Mouse (Mus musculus) hindbrain, embryonic 15.5 days (tissue): ENCODE results near the gene Tmem238l. TPM values are rescaled to one million over a fixed set of nuclear protein-coding genes. Genes with fewer than 3 reads are reported as not detected.

Experiments
- ATAC-seq: fragments of 200-750 bp; cut with Nextera tagmentation; 2 replicates; pipeline ENCODE4 v1.8.0; 2017; ENCODE audit warnings: low read depth, moderate number of reproducible peaks, moderate TSS enrichment; ENCODE audit not compliant: low FRiP score
- H3K27ac ChIP-seq: fragments of 300-500 bp; sonication (generic); replicated peaks from 2 replicates; pipeline ENCODE4 v1.5.1; 2015; ENCODE audit warnings: mild to moderate bottlenecking, inconsistent platforms
- H3K27me3 ChIP-seq: fragments of 300-500 bp; sonication (generic); 2 replicates; pipeline ENCODE4 v1.6.1; 2015; ENCODE audit warnings: control low read depth, inconsistent platforms
- H3K36me3 ChIP-seq: fragments of 300-500 bp; sonication (generic); 2 replicates; pipeline ENCODE4 v1.6.1; 2015; ENCODE audit warnings: control low read depth, inconsistent platforms
- H3K4me1 ChIP-seq: fragments of 300-500 bp; sonication (generic); replicated peaks from 2 replicates; pipeline ENCODE4 v1.6.1; 2015; ENCODE audit warnings: control low read depth, inconsistent platforms
- H3K4me2 ChIP-seq: fragments of 300-500 bp; sonication (generic); 2 replicates; pipeline ENCODE4 v1.6.1; 2015; ENCODE audit warnings: moderate library complexity, mild to moderate bottlenecking, inconsistent platforms
- H3K4me3 ChIP-seq: fragments of 300-500 bp; sonication (generic); 2 replicates; pipeline ENCODE4 v1.5.1; 2015; ENCODE audit warnings: mild to moderate bottlenecking, inconsistent platforms
- H3K9ac ChIP-seq: fragments of 300-500 bp; sonication (generic); 2 replicates; pipeline ENCODE4 v1.6.1; 2015; ENCODE audit warnings: inconsistent platforms
- H3K9me3 ChIP-seq: fragments of 300-500 bp; sonication (generic); 2 replicates; pipeline ENCODE4 v1.6.1; 2016; ENCODE audit warnings: control low read depth, inconsistent platforms
- WGBS: fragments of 180-500 bp; shearing (Covaris S2); methylation state at CpG from one replicate; pipeline ENCODE4 v1.1.7; 2015; 5-methylcytosine and 5-hydroxymethylcytosine counted together
- polyA plus RNA-seq: library from polyadenylated mRNA; unstranded; fragments of >200 nt; fragmentation: Nextera tagmentation; extraction: Ambion mirVana; gene quantifications from 2 replicates; pipeline ENCODE4 v1.2.1, GENCODE M21; 2015

Gene Tmem238l
- polyA plus RNA-seq: not detected in 2 replicates

- 77% methylated on average over 9 of the region's 9 CpGs for WGBS
- H3K27me3 ChIP-seq: no peaks in the 10 kb centered on the region
- H3K4me2 ChIP-seq: no peak within 1 kb of the TSS
- no peak within 1 kb of the TSS for H3K4me3 ChIP-seq
- no peaks in the 10 kb centered on the region for H3K36me3 ChIP-seq
- H3K9me3 ChIP-seq: no peaks in the 10 kb centered on the region
- H3K27ac ChIP-seq: no peak within 1 kb of the TSS
- ATAC-seq: no peak
- H3K4me1 ChIP-seq: no peaks in the 10 kb centered on the region
- H3K9ac ChIP-seq: no peak within 1 kb of the TSS
Measured at GRCm38 (mm10) chr11:66956303-66956702, at the start of gene Tmem238l. Tmem238l (plus strand) TSS chr11:66956638.

GRCm38 (mm10) chr11:66911811-66912210 is 44.6 kb upstream of the Tmem238l start, which contains the start of gene Pirt:
Pirt (plus strand) TSS chr11:66911981.
- H3K27ac ChIP-seq: no peak within 1 kb of the TSS
- H3K9ac ChIP-seq: no peak within 1 kb of the TSS
- H3K27me3 ChIP-seq: no peaks in the 10 kb centered on the region
- 46% methylated on average over 10 of the region's 10 CpGs for WGBS
- H3K36me3 ChIP-seq: no peaks in the 10 kb centered on the region
- no peak within 1 kb of the TSS for H3K4me2 ChIP-seq
- H3K4me1 ChIP-seq: no peaks in the 10 kb centered on the region
- no peak for ATAC-seq
- no peak within 1 kb of the TSS for H3K4me3 ChIP-seq
- H3K9me3 ChIP-seq: no peaks in the 10 kb centered on the region

GRCm38 (mm10) chr11:66912531-66913458 is 43.6 kb upstream of the Tmem238l start:
- ATAC-seq: no peak
- Histone ChIP-seq H3K9me3 (no peaks in the 10 kb centered on the region), H3K4me3 (no peak overlapping the region), H3K4me2 (no peak overlapping the region), H3K27me3 (no peaks in the 10 kb centered on the region), H3K9ac (no peak overlapping the region), H3K4me1 (no peaks in the 10 kb centered on the region), H3K27ac (no peak overlapping the region), H3K36me3 (no peaks in the 10 kb centered on the region)
- WGBS: 63% methylated on average over 17 of the region's 17 CpGs

GRCm38 (mm10) chr11:66914249-66914648 is 42.2 kb upstream of the Tmem238l start:
- H3K9me3 ChIP-seq: no peaks in the 10 kb centered on the region
- no peaks in the 10 kb centered on the region for H3K36me3 ChIP-seq
- no peak for ATAC-seq
- H3K4me1 ChIP-seq: no peaks in the 10 kb centered on the region
- WGBS: 29% methylated on average over 3 of the region's 3 CpGs
- no peak overlapping the region for H3K9ac ChIP-seq
- H3K4me2 ChIP-seq: no peak overlapping the region
- H3K27ac ChIP-seq: no peak overlapping the region
- no peaks in the 10 kb centered on the region for H3K27me3 ChIP-seq
- no peak overlapping the region for H3K4me3 ChIP-seq

GRCm38 (mm10) chr11:66920012-66920411 is 36.4 kb upstream of the Tmem238l start:
- Histone ChIP-seq H3K27me3 (no peaks in the 10 kb centered on the region), H3K36me3 (no peaks in the 10 kb centered on the region), H3K4me1 (no peaks in the 10 kb centered on the region), H3K4me2 (no peak overlapping the region), H3K27ac (no peak overlapping the region), H3K4me3 (no peak overlapping the region), H3K9ac (no peak overlapping the region), H3K9me3 (no peaks in the 10 kb centered on the region)
- no peak for ATAC-seq
- WGBS: 76% methylated on average over 2 of the region's 2 CpGs

- Histone ChIP-seq H3K36me3 (no peaks in the 10 kb centered on the region), H3K9ac (no peak overlapping the region), H3K4me2 (no peak overlapping the region), H3K9me3 (no peaks in the 10 kb centered on the region), H3K4me3 (no peak overlapping the region), H3K27me3 (no peaks in the 10 kb centered on the region), H3K27ac (no peak overlapping the region), H3K4me1 (no peaks in the 10 kb centered on the region)
- WGBS: 88% methylated on average over 11 of the region's 11 CpGs
- no peak for ATAC-seq
Measured at GRCm38 (mm10) chr11:66924095-66924823, 32.2 kb upstream of the Tmem238l start.

GRCm38 (mm10) chr11:66928311-66928710 is 28.1 kb upstream of the Tmem238l start:
- Histone ChIP-seq H3K36me3 (no peaks in the 10 kb centered on the region), H3K4me1 (no peaks in the 10 kb centered on the region), H3K9ac (no peak overlapping the region), H3K27me3 (no peaks in the 10 kb centered on the region), H3K27ac (no peak overlapping the region), H3K4me2 (no peak overlapping the region), H3K4me3 (no peak overlapping the region), H3K9me3 (no peaks in the 10 kb centered on the region)
- WGBS: 62% methylated on average over 3 of the region's 3 CpGs
- ATAC-seq: no peak

- Histone ChIP-seq H3K27ac (no peak overlapping the region), H3K4me3 (no peak overlapping the region), H3K9ac (no peak overlapping the region), H3K4me2 (no peak overlapping the region), H3K27me3 (no peaks in the 10 kb centered on the region), H3K9me3 (no peaks in the 10 kb centered on the region), H3K4me1 (no peaks in the 10 kb centered on the region), H3K36me3 (no peaks in the 10 kb centered on the region)
- WGBS: 60% methylated on average over 9 of the region's 9 CpGs
- no peak for ATAC-seq
Measured at GRCm38 (mm10) chr11:66932827-66933599, 23.4 kb upstream of the Tmem238l start.

- Histone ChIP-seq H3K36me3 (no peaks in the 10 kb centered on the region), H3K27me3 (no peaks in the 10 kb centered on the region), H3K9me3 (no peaks in the 10 kb centered on the region), H3K9ac (no peak overlapping the region), H3K4me1 (no peaks in the 10 kb centered on the region), H3K27ac (no peak overlapping the region), H3K4me3 (no peak overlapping the region), H3K4me2 (no peak overlapping the region)
- 88% methylated on average over 7 of the region's 7 CpGs for WGBS
- ATAC-seq: no peak
Measured at GRCm38 (mm10) chr11:66934428-66935173, 21.8 kb upstream of the Tmem238l start.

GRCm38 (mm10) chr11:66942011-66942410 is 14.4 kb upstream of the Tmem238l start:
- H3K4me2 ChIP-seq: no peak overlapping the region
- no peaks in the 10 kb centered on the region for H3K4me1 ChIP-seq
- H3K4me3 ChIP-seq: no peak overlapping the region
- WGBS: 88% methylated on average over 5 of the region's 5 CpGs
- H3K9me3 ChIP-seq: no peaks in the 10 kb centered on the region
- ATAC-seq: no peak
- H3K27me3 ChIP-seq: no peaks in the 10 kb centered on the region
- no peak overlapping the region for H3K27ac ChIP-seq
- H3K36me3 ChIP-seq: no peaks in the 10 kb centered on the region
- H3K9ac ChIP-seq: no peak overlapping the region

- H3K27ac ChIP-seq: no peak overlapping the region
- no peak overlapping the region for H3K9ac ChIP-seq
- no peaks in the 10 kb centered on the region for H3K9me3 ChIP-seq
- no peak for ATAC-seq
- no peak overlapping the region for H3K4me2 ChIP-seq
- WGBS: 66% methylated on average over 2 of the region's 2 CpGs
- no peaks in the 10 kb centered on the region for H3K4me1 ChIP-seq
- no peaks in the 10 kb centered on the region for H3K27me3 ChIP-seq
- H3K4me3 ChIP-seq: no peak overlapping the region
- H3K36me3 ChIP-seq: no peaks in the 10 kb centered on the region
Measured at GRCm38 (mm10) chr11:66945224-66945767, 11.1 kb upstream of the Tmem238l start.
